Mouse (Mus musculus) cortical plate, adult 2 months (tissue): Measurements from ENCODE around the gene Col27a1.

ENCODE experiments used
- CTCF ChIP-seq: fragments of 200-500 bp; IDR thresholded peaks from 2 replicates; pipeline ENCODE4 v1.5.1; 2011; ENCODE audit warnings: mild to moderate bottlenecking, control low read depth, low read length; ENCODE audit not compliant: insufficient read depth; ENCODE audit errors: extremely low read depth
- POLR2A ChIP-seq: fragments of 200-500 bp; IDR thresholded peaks from 2 replicates; pipeline ENCODE4 v1.6.1; 2011; ENCODE audit warnings: mild to moderate bottlenecking, low read length, control low read depth; ENCODE audit not compliant: insufficient read depth; ENCODE audit errors: extremely low read depth

DNA sequence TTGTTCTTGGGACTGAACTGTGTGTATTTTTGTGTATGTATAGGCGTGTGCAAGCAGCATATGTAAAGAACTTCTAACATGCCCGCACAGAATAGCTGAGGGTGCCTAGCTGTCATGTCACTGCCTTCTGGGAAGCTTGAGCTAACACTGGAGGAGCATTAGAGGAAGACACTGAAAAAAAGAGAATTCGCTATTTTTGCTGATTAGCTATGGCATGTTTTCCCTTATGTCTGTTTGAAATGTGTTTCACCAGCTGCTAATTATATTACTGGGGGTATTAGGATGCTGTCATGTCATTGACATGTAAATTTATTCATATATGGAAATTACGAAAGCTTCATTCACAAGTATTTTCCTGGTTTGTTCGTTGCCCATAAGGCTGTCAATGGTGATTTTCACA lies 24.9 kb downstream of the Col27a1 start:
- no peak for TF ChIP-seq CTCF
- TF ChIP-seq POLR2A: no peak
